Mouse (Mus musculus) cortical plate, adult 2 months (tissue): Measurements from ENCODE around the gene Dcun1d4.

ENCODE experiments used
- CTCF ChIP-seq: fragments of 200-500 bp; IDR thresholded peaks from 2 replicates; pipeline ENCODE4 v1.5.1; 2011; ENCODE audit warnings: mild to moderate bottlenecking, control low read depth, low read length; ENCODE audit not compliant: insufficient read depth; ENCODE audit errors: extremely low read depth
- POLR2A ChIP-seq: fragments of 200-500 bp; IDR thresholded peaks from 2 replicates; pipeline ENCODE4 v1.6.1; 2011; ENCODE audit warnings: mild to moderate bottlenecking, low read length, control low read depth; ENCODE audit not compliant: insufficient read depth; ENCODE audit errors: extremely low read depth

DNA sequence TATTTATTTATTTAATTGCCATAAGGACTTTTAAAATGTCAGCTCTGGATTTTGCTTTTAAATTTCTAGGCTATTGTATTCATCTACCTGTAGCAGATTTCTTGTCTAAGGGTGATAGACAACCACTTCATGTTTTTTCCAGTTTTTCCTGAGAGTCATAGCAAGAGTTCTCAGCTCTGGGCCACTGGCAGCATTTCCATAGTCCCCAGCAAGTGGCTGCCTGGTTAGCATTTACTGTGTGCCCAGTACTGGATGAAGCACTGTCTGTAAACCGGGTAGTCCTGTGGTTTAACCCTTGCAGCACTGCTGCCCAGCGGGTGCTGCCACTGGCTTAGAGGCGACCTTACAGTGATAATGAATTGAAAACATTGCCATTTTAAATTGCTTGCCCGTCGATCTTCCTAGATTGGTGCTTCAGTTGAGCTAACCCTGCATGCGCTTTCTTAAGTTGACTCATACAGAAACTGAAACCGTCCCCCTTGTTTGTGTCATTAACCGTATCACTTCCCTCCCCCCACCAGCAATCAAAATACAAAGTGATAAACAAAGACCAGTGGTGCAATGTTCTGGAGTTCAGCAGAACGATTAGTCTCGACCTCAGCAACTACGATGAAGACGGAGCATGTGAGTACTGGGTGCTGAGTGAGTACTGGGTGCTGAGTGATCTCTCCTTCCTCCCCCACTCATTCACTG is 76.1 kb downstream of the Dcun1d4 start:
- TF ChIP-seq CTCF (no peak), POLR2A (no peak)
